Mouse (Mus musculus): ENCODE measurements around the gene Mmp2.

DNA sequence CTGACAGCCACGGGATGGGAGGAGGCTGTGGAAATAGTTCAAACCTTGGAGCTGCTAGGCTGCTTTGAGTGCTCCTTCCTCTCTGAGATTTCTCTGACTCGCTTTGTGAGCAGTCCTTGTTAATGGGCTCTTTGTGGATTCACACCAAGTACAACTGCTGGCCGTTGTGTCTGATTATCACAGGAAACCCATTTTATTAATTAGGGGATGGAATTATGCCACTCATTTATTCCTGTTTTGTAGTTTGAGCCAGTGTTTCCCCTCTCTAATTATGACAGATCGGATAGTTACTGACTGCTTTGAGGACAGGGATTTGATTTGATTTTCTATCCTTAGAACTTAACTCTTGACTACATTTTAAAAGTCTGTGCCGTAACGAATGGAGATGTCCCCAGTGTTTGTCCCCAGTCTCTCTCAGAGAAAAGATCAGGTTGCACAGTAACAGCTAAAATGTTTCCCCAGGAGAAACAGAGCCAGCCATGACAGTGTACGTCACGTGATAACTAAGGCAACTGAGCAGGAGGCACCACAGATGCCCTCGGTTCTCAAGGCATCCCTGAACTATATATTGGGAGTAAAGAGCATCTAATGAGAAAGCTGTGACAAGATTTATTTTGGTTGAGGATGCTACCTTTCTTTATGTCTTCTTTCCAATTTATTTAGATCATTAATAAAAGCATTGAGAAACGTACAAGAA is 45.1 kb downstream of the Mmp2 start:
- TF ChIP-seq POLR2A (IDR thresholded peaks at IDR 0.05; ENCODE audit: borderline replicate concordance, extremely low read depth, insufficient read depth, insufficient read length, poor library complexity, severe bottlenecking) (no peak), CTCF (IDR thresholded peaks at IDR 0.05; ENCODE audit: borderline replicate concordance, extremely low read depth, insufficient read depth, insufficient read length) (no peak)
